Comparison of ENCODE assay signal across 23 mouse cellular contexts in the genomic region with DNA sequence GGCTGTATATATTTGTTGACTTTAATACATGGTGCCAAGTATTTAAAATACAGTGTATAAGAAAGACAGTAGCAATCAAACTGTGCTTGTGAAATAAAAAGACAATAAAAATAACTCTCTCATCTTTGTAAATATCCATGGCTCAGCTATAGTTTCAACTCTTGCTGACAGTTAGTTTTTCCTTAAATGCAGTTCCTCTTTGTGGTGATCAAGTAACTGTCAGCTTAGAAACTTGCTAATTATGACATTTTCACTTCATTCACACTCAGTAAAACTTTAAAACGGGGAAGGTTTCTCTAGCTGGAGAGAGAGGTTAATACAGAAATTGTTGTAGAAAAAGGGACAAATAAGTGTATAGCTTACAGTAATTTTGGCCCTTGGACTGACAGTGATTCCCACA. TPM values are rescaled to one million over a fixed set of nuclear protein-coding genes. Genes with fewer than 3 reads are reported as not detected.
DNase-seq lines count a peak whose midpoint lies in the region; ATAC-seq and TF ChIP-seq lines count a peak whose summit lies in the region.
"Had no signal": no experiment of that assay in that cellular context is flagged by ENCODE, and none has a peak within 500 bp of the region (broad histone marks: within the 10 kb centered on the region; RNA-seq: fewer than 3 reads in every experiment).

No protein-coding gene starts in this region.

- TF ChIP-seq EP300 in MEL (IDR thresholded peaks at IDR 0.05; ENCODE audit: low read depth in 1 of 2, low read length in 2 of 2) = peak in 1 of 2 experiments; percentile 53; a peak in 2 of 4 replicates

- TF ChIP-seq RAD21 in MEL (IDR thresholded peaks at IDR 0.05; ENCODE audit: low read depth, low read length) = no peak

- H3K36me3 ChIP-seq in MEL (ENCODE audit: control insufficient read depth in 1 of 2, insufficient read depth in 2 of 2, low read length in 2 of 2) = peaks cover 0 to 21% of the 10 kb centered on the region in 2 experiments; a peak in 2 of 4 replicates
- H3K36me3 ChIP-seq in forebrain, embryonic 10.5 days (replicated peaks) = no peaks in the 10 kb centered on the region
- H3K36me3 ChIP-seq: heart, embryonic 10.5 days; hindbrain, embryonic 10.5 days; hindbrain, embryonic 13.5 days had no signal

- H3K9me3 ChIP-seq in MEL (replicated peaks; ENCODE audit: insufficient read depth, low read length) = no peaks in the 10 kb centered on the region
- H3K9me3 ChIP-seq in forebrain, embryonic 10.5 days = no peaks in the 10 kb centered on the region
- H3K9me3 ChIP-seq: heart, embryonic 10.5 days; hindbrain, embryonic 10.5 days; hindbrain, embryonic 13.5 days had no signal

- no peaks in the 10 kb centered on the region for H3K27me3 ChIP-seq in MEL (ENCODE audit: control insufficient read depth in 1 of 2, insufficient read depth in 2 of 2, low read length in 2 of 2)
- H3K27me3 ChIP-seq in forebrain, embryonic 10.5 days (ENCODE audit: poor library complexity, severe bottlenecking) = no peaks in the 10 kb centered on the region
- H3K27me3 ChIP-seq: hindbrain, embryonic 13.5 days had no signal

- H3K4me3 ChIP-seq in MEL (ENCODE audit: control insufficient read depth in 1 of 2, insufficient read depth in 1 of 2, low read depth in 2 of 2, low read length in 2 of 2) = peak overlapping the region in 1 of 2 experiments; percentile 30; a peak in 1 of 4 replicates
- H3K4me3 ChIP-seq in bone marrow macrophage, adult 2 months (ENCODE audit: insufficient read depth, low read length) = no peak overlapping the region
- H3K4me3 ChIP-seq in forebrain, embryonic 10.5 days = no peak overlapping the region
- H3K4me3 ChIP-seq: gastrocnemius, adult 2 months; heart, adult 2 months; heart, embryonic 10.5 days; hindbrain, embryonic 10.5 days; hindbrain, embryonic 13.5 days had no signal

- H3K9ac ChIP-seq in MEL (ENCODE audit: control insufficient read depth, low read depth, low read length, poor library complexity, severe bottlenecking) = no peak overlapping the region
- H3K9ac ChIP-seq: forebrain, postnatal 0 days; hindbrain, embryonic 13.5 days had no signal

- DNase-seq in MEL (ENCODE audit: low read depth, low spot score) = peak; percentile 43
- no peak for DNase-seq in ovary, postnatal 36 days (ENCODE audit: low spot score)
- DNase-seq in forebrain, embryonic 10.5 days (ENCODE audit: extremely low spot score, low spot score) = no peak
- DNase-seq: adrenal gland, adult 2 months; adrenal gland, postnatal 14 days; cerebellum, adult 11-12 months; cerebellum, adult 8-10 months; cerebellum, postnatal 10 days; cerebellum, postnatal 36 days; forebrain, postnatal 0 days; gastrocnemius, adult 2 months; gastrocnemius, postnatal 14 days; heart, adult 2 months had no signal

- ATAC-seq in hematopoietic stem cell, adult 5-6 weeks (replicated peaks in 1 of 2; ENCODE audit: insufficient read depth in 1 of 2, low FRiP score in 2 of 2, low TSS enrichment in 1 of 2, low read depth in 1 of 2, poor library complexity in 2 of 2, severe bottlenecking in 2 of 2) = peak; percentile 56 to 67; a peak in 3 of 4 replicates
- peak; percentile 83 for ATAC-seq in megakaryocyte progenitor cell, adult 5-6 weeks (replicated peaks; ENCODE audit: poor library complexity)
- ATAC-seq in monocyte, adult 5-6 weeks (replicated peaks; ENCODE audit: insufficient number of reproducible peaks, low FRiP score, low TSS enrichment, poor library complexity, severe bottlenecking) = no peak
- ATAC-seq: forebrain, embryonic 14.5 days; forebrain, postnatal 0 days; hindbrain, embryonic 16.5 days; intestine, embryonic 16.5 days had no signal

- WGBS in forebrain, embryonic 10.5 days = 88% methylated on average over 1 of the region's 1 CpGs

- no peak for TF ChIP-seq POLR2A in MEL (IDR thresholded peaks at IDR 0.05; ENCODE audit: control insufficient read depth in 1 of 2, insufficient read depth in 1 of 2, low read depth in 1 of 2, low read length in 2 of 2, poor library complexity in 1 of 2)
- TF ChIP-seq POLR2A in bone marrow macrophage, adult 2 months (IDR thresholded peaks at IDR 0.05; ENCODE audit: borderline replicate concordance, low read depth, low read length) = no peak

- no peaks in the 10 kb centered on the region for H3K79me2 ChIP-seq in MEL (ENCODE audit: control insufficient read depth, insufficient read depth, low read length, poor library complexity)

- TF ChIP-seq CTCF in MEL (IDR thresholded peaks at IDR 0.05 in 2 of 3, conservative IDR thresholded peaks at IDR 0.05 in 1 of 3; ENCODE audit: control insufficient read depth in 1 of 3, insufficient read depth in 1 of 3, low read depth in 2 of 3, low read length in 3 of 3, poor library complexity in 1 of 3, severe bottlenecking in 1 of 3) = no peak
- TF ChIP-seq CTCF in bone marrow macrophage, adult 2 months (IDR thresholded peaks at IDR 0.05; ENCODE audit: low read depth, low read length) = no peak

- peaks cover 13 to 36% of the 10 kb centered on the region in 2 experiments for H3K4me1 ChIP-seq in MEL (ENCODE audit: control insufficient read depth in 1 of 2, insufficient read depth in 2 of 2, low read length in 2 of 2)
- peaks cover 12% of the 10 kb centered on the region for H3K4me1 ChIP-seq in bone marrow macrophage, adult 2 months (ENCODE audit: control insufficient read depth, insufficient read depth, low read length)
- no peaks in the 10 kb centered on the region for H3K4me1 ChIP-seq in forebrain, embryonic 10.5 days
- H3K4me1 ChIP-seq: heart, embryonic 10.5 days; hindbrain, embryonic 10.5 days; hindbrain, embryonic 13.5 days had no signal

- no peak overlapping the region for H3K27ac ChIP-seq in MEL (ENCODE audit: control insufficient read depth, low read depth, low read length)
- peak overlapping the region; percentile 90 for H3K27ac ChIP-seq in bone marrow macrophage, adult 2 months (ENCODE audit: insufficient read depth, low read depth, low read length)
- H3K27ac ChIP-seq in forebrain, embryonic 10.5 days = no peak overlapping the region
- H3K27ac ChIP-seq: gastrocnemius, adult 2 months; heart, adult 2 months; heart, embryonic 10.5 days; hindbrain, embryonic 10.5 days; hindbrain, embryonic 13.5 days had no signal

TF ChIP-seq in MEL, 35 proteins besides CTCF, POLR2A, EP300 and RAD21:
- 0 out of 2 replicates have a peak, but pooled peaks have one; percentile 32 for TF ChIP-seq MAFK (IDR thresholded peaks at IDR 0.05; ENCODE audit: borderline replicate concordance, low read depth, low read length)
- peak; percentile 51; the same call in 1 of the 2 replicates for TF ChIP-seq MYB (IDR thresholded peaks at IDR 0.05; ENCODE audit: low read depth, low read length)
- TF ChIP-seq USF1 (IDR thresholded peaks at IDR 0.05; ENCODE audit: low read depth, low read length) = no peak

RNA-seq across cellular contexts. Expression of a gene that starts 37.3 kb away (rescaled TPM):
- total RNA-seq in MEL (2012; rRNA removed) = 107 TPM in 2 replicates
- 100 to 1,000 TPM; 110 to 204 TPM for polyA plus RNA-seq in MEL (2012; ENCODE audit: insufficient read depth in 1 of 2, insufficient read length in 2 of 2, low read depth in 1 of 2, low replicate concordance in 2 of 2, missing spikeins in 1 of 2)
- 93.6 and 114 TPM in 2 replicates for polyA plus RNA-seq in bone marrow macrophage, adult 2 months (2012; ENCODE audit: insufficient read depth, insufficient read length, missing spikeins)
- total RNA-seq in hematopoietic stem cell, adult 5-6 weeks (2017) = 42.5 and 75.1 TPM in 2 replicates
- 102 and 112 TPM in 2 replicates for total RNA-seq in megakaryocyte progenitor cell, adult 5-6 weeks (2015)
- total RNA-seq in megakaryocyte progenitor cell, adult 5-6 weeks (2017) = 76.3 and 91.6 TPM in 2 replicates
- 20.4 to 41.1 TPM (median 30.9 TPM) in 3 replicates for total RNA-seq in monocyte, adult 5-6 weeks (2017)
- 104 and 111 TPM in 2 replicates for polyA plus RNA-seq in forebrain, embryonic 10.5 days (2016; fragmentation: Nextera tagmentation; extraction: Ambion mirVana)
